Mouse (Mus musculus) bone marrow, adult 2 months (tissue): ENCODE measurements around the gene Megf11.

Experiments used
- CTCF ChIP-seq: fragments of 200-500 bp; IDR thresholded peaks from 2 replicates; pipeline ENCODE4 v1.5.1; 2011; ENCODE audit warnings: low read length, control low read depth; ENCODE audit not compliant: control insufficient read depth, insufficient read depth
- POLR2A ChIP-seq: fragments of 200-500 bp; IDR thresholded peaks from 2 replicates; pipeline ENCODE4 v1.6.1; 2011; ENCODE audit warnings: low read depth, mild to moderate bottlenecking, control low read depth, low read length, borderline replicate concordance; ENCODE audit not compliant: control insufficient read depth

- TF ChIP-seq CTCF (no peak), POLR2A (no peak)
Observed at GRCm38 (mm10) chr9:64341254-64341566, 44.2 kb upstream of the Megf11 start, which contains the start of gene Dis3l.
